Mouse (Mus musculus): Measurements from ENCODE around the gene Aass. TPM values are rescaled to one million over a fixed set of nuclear protein-coding genes. Genes with fewer than 3 reads are reported as not detected.

Aass gene
- total RNA-seq, 2 experiments from 2014 or later = 4.8 to 5.2 TPM

DNA sequence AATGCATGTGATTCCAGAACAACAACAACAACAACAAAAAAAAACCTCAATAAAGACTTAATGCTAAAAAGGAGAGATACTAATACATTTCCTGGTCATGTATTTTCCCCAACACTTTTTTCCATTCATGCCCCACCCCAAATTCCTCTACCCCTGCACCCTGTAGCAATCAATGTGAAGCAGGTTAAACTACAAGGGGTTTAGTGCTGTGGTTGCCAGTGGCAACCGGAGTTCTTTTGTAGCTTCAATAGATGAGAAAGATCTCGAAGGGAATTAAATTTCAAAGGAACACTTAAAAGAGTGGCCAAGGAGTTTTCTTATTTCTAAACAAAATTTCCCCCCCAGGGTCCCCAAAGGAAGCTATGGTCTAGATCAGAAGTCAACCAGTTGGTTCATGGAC is 56.7 kb downstream of the Aass start:
- no peak for DNase-seq (ENCODE audit: low spot score in 2 of 2)

DNA sequence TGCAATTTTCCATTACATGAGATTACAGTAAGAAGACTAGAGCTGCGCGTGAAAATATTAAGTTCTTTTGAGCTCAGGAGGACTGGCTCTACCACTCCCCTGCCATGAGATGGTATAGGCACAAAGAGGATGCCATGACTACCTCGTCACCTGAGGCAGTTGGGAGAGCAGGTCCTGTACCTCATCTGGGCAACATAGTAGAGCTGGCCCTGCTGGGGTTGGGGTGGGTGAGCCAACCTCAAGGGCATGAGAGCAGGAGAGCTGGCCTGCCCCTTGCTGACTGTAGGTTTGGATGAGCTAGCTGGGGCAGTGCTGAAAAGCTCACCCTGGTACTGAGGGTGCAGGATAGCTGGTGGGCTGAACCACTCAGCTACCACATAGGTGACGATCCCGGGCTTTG is 77.1 kb downstream of the Aass start:
- DNase-seq (ENCODE audit: low spot score in 2 of 2) = no peak

DNA sequence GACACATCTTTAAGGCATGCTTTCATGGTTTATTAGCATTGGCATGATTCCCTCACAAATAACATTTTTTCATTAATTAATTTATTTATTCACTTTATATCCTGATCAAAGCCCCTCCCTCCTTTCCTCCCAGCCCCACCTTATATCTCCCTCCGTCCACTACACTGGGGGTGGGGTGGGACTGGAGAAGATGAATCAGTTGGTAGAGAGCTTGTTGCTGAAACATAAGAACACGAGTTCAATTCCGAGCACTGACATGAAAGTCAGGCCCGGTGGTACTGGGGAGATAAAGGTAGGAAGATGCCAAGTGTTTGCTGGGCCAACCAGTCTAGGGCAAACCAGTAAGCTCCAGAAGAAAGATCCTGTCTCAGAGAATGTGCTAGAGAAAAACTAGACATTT is 84.0 kb downstream of the Aass start:
- DNase-seq (ENCODE audit: low spot score in 2 of 2) = no peak

DNA sequence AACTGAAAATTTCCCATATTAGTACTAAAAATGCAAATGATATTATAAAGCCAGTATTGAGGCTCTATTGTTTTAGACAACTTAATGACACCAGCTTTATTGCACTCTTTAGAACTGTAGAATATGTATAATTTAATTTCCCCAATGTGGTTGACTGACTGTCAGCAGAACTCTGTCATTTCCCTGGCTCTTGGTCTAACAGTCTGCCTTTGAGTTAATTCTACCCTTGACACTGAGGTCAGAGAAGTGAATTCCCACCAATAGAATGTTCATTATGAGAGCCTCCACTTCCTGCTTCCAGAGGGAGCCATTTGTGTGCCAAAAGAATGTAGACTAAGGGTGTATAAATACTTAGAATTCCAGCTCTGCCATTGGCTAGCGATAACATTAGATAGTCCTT is 104.5 kb downstream of the Aass start:
- DNase-seq (ENCODE audit: low spot score in 2 of 2) = no peak

Other genes starting within 250 kb of the Aass start
- under 1 TPM in 1 of 2 experiments, not detected in 1; 0.14 TPM for gene Fezf1, start 115.4 kb upstream of the Aass start, total RNA-seq (2021)

Measured in left cerebral cortex, adult 18-20 months (tissue).